Mouse (Mus musculus) forebrain, postnatal 0 days (tissue): ENCODE results near the gene A130010J15Rik. TPM values are rescaled to one million over a fixed set of nuclear protein-coding genes. Genes with fewer than 3 reads are reported as not detected.

Experiments
- ATAC-seq: fragments of 200-750 bp; cut with Nextera tagmentation; 2 replicates; pipeline ENCODE4 v1.8.0; 2017; ENCODE audit warnings: mild to moderate bottlenecking, moderate library complexity
- DNase-seq: peaks from one replicate; pipeline ENCODE4 v3.0.0-alpha.2; 2015
- H3K27ac ChIP-seq: fragments of 300-500 bp; sonication (generic); 2 replicates; pipeline ENCODE4 v1.5.1; 2014; ENCODE audit warnings: low read depth, mild to moderate bottlenecking, antibody characterized with exemption, low read length, moderate library complexity, mixed read lengths
- H3K27me3 ChIP-seq: fragments of 300-500 bp; sonication (generic); 2 replicates; pipeline ENCODE4 v1.6.1; 2014; ENCODE audit warnings: mild to moderate bottlenecking, low read length, mixed read lengths; ENCODE audit not compliant: insufficient read depth
- H3K36me3 ChIP-seq: fragments of 300-500 bp; sonication (generic); 2 replicates; pipeline ENCODE4 v1.6.1; 2014; ENCODE audit warnings: mild to moderate bottlenecking, moderate library complexity; ENCODE audit not compliant: insufficient read depth
- H3K4me1 ChIP-seq: fragments of 300-500 bp; sonication (generic); 2 replicates; pipeline ENCODE4 v1.6.1; 2014; ENCODE audit warnings: antibody characterized with exemption; ENCODE audit not compliant: insufficient read depth
- H3K4me2 ChIP-seq: fragments of 300-500 bp; sonication (generic); 2 replicates; pipeline ENCODE4 v1.6.1; 2014; ENCODE audit warnings: low read depth, mild to moderate bottlenecking, moderate library complexity
- H3K4me3 ChIP-seq: fragments of 300-500 bp; sonication (generic); 2 replicates; pipeline ENCODE4 v1.5.1; 2014; ENCODE audit warnings: low read depth, low read length, mixed read lengths
- H3K9ac ChIP-seq: fragments of 300-500 bp; sonication (generic); 2 replicates; pipeline ENCODE4 v1.6.1; 2014; ENCODE audit warnings: mild to moderate bottlenecking
- H3K9me3 ChIP-seq: fragments of 300-500 bp; sonication (generic); 2 replicates; pipeline ENCODE4 v1.6.1; 2016; ENCODE audit warnings: low read length
- CTCF ChIP-seq: sonication (generic); IDR thresholded peaks from 2 replicates; pipeline ENCODE4 v1.5.1; 2016; ENCODE audit warnings: antibody characterized with exemption, control low read depth, low read depth
- WGBS: fragments of 180-500 bp; shearing (Covaris S2); extraction: QIAGEN DNeasy Blood & Tissue Kit; methylation state at CpG from one replicate; pipeline ENCODE4 v1.1.7; 2014; 5-methylcytosine and 5-hydroxymethylcytosine counted together
- polyA plus RNA-seq: library from polyadenylated mRNA; unstranded; fragments of >200 nt; fragmentation: Nextera tagmentation; extraction: Ambion mirVana; gene quantifications from 2 replicates; pipeline ENCODE4 v1.2.1, GENCODE M21; 2015
- total RNA-seq: library from RNA; depleted of rRNA; stranded (reverse); fragments of >200 nt; gene quantifications from 2 replicates; pipeline ENCODE4 v1.2.3, GENCODE M21; 2014

A130010J15Rik gene
- total and polyA plus RNA-seq, 2 experiments from 2014 or later = 10.8 to 16.2 TPM

DNA sequence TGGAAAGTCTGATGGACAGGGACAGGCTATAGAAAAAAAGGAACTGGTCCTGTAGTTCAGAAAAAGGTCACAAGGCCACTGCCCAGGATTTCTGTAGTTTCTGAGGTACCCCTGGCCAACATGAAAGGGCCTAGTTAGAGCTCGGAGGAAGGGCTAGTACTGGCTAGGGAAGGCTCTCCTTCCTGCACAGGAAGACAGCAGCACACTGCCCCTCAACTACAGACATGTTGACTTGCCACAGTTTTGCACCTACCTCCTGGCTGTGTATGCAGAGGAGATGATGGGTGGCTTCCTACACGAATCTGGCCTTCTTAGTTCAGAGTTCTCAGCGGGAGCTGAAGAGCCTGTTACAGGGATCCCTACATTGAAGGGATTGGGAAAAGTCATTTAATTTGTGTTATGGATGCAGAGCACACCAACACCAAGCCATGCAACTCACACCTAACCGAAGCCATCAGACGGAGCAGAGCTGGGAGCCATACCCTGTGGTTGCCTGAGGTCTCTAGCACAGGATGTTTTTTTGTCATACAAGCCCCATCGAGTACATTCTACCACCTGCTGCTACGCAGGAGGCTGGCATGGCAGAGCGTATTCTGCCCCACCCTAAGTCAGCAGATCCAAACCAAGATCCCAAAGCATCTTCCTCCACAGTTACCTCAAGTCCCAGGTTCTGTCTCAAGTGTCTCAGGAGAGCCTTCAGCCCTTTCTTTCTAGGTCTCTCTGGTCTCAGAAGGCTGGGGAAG lies 33.0 kb downstream of the A130010J15Rik start:
- WGBS = 78% methylated on average over 8 of the region's 8 CpGs
- DNase-seq (no peak), ATAC-seq (no peak)
- no peaks in the 10 kb centered on the region for H3K27me3 ChIP-seq
- H3K4me1 ChIP-seq = no peaks in the 10 kb centered on the region
- TF ChIP-seq CTCF = no peak
- H3K4me3 ChIP-seq = no peak overlapping the region
- no peak overlapping the region for H3K27ac ChIP-seq
- no peaks in the 10 kb centered on the region for H3K36me3 ChIP-seq
- H3K4me2 ChIP-seq = no peak overlapping the region
- H3K9me3 ChIP-seq = no peaks in the 10 kb centered on the region
- H3K9ac ChIP-seq = no peak overlapping the region

DNA sequence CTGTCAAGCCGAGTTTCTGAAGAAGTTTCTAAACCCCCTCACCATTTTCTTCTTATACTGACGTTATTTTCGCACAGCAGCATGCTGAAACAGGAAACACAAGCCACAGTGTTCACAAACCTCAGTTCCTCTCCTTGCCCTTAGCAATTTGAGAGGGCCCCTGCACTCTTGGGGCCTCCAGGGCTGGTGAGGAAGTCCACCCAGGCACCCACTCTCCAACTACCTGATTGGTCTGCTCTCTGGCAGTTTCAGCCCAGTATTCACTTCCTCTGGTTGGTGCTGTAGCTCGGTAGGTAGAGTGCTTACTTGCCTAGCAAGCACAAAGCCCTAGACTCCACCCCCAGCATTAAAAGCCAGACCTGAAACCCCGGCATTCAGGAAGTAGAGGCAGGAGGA lies 33.5 kb downstream of the A130010J15Rik start, which contains the start of gene Traf3ip3:
Gene Traf3ip3, minus strand, starts transcription at position 321 of the 396 bp plus-strand sequence.
- TF ChIP-seq CTCF = no peak
- ATAC-seq (no peak), DNase-seq (no peak)
- no peaks in the 10 kb centered on the region for H3K36me3 ChIP-seq
- H3K27me3 ChIP-seq = no peaks in the 10 kb centered on the region
- H3K27ac ChIP-seq = no peak within 1 kb of the TSS
- no peak within 1 kb of the TSS for H3K9ac ChIP-seq
- no peak within 1 kb of the TSS for H3K4me2 ChIP-seq
- no peaks in the 10 kb centered on the region for H3K9me3 ChIP-seq
- 74% methylated on average over 5 of the region's 5 CpGs for WGBS
- H3K4me3 ChIP-seq = no peak within 1 kb of the TSS
- H3K4me1 ChIP-seq = no peaks in the 10 kb centered on the region

- no peaks in the 10 kb centered on the region for H3K9me3 ChIP-seq
- H3K27me3 ChIP-seq = no peaks in the 10 kb centered on the region
- no peak overlapping the region for H3K4me2 ChIP-seq
- ATAC-seq (no peak), DNase-seq (no peak)
- no peak for TF ChIP-seq CTCF
- H3K4me1 ChIP-seq = no peaks in the 10 kb centered on the region
- H3K9ac ChIP-seq = no peak overlapping the region
- H3K27ac ChIP-seq = no peak overlapping the region
- WGBS = 88% methylated on average over 2 of the region's 2 CpGs
- no peaks in the 10 kb centered on the region for H3K36me3 ChIP-seq
- H3K4me3 ChIP-seq = no peak overlapping the region
Measured at GRCm38 (mm10) chr1:193203821-193204220, 36.0 kb downstream of the A130010J15Rik start.

GRCm38 (mm10) chr1:193205431-193205830 lies 37.6 kb downstream of the A130010J15Rik start:
- Histone ChIP-seq H3K27ac (no peak overlapping the region), H3K9me3 (no peaks in the 10 kb centered on the region), H3K4me2 (no peak overlapping the region), H3K4me3 (no peak overlapping the region), H3K36me3 (no peaks in the 10 kb centered on the region), H3K27me3 (no peaks in the 10 kb centered on the region), H3K9ac (no peak overlapping the region), H3K4me1 (no peaks in the 10 kb centered on the region)
- no peak for TF ChIP-seq CTCF
- DNase-seq = no peak
- no peak for ATAC-seq
- 97% methylated on average over 2 of the region's 2 CpGs for WGBS

GRCm38 (mm10) chr1:193207503-193207902 lies 39.7 kb downstream of the A130010J15Rik start, which contains the start of gene Lamb3:
Gene Lamb3, plus strand, starts transcription at chr1:193207699.
- Histone ChIP-seq H3K4me3 (no peak within 1 kb of the TSS), H3K27ac (no peak within 1 kb of the TSS), H3K9ac (no peak within 1 kb of the TSS), H3K4me2 (no peak within 1 kb of the TSS), H3K9me3 (no peaks in the 10 kb centered on the region), H3K36me3 (no peaks in the 10 kb centered on the region), H3K27me3 (no peaks in the 10 kb centered on the region), H3K4me1 (no peaks in the 10 kb centered on the region)
- no peak for TF ChIP-seq CTCF
- WGBS = 91% methylated on average over 3 of the region's 3 CpGs
- ATAC-seq (no peak), DNase-seq (no peak)

DNA sequence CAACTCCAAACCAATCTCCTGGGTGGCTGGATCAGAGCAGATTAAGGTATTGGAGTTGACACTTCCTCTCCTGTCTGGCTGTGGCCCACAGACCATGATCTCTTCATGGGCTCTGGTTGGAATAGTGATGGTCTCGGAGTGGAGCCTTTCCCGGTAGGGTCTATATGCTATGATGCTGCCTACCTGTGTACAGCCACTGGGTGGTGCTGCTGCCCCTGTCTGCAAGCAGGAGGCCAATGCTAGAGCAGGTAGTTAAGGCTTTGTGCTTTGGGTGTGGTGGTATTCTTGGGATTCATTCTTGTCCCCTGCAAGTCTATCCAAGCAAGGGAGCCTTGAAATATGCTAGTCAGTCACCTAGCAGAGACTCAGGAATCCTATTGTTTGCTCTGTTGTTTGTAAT lies 40.3 kb downstream of the A130010J15Rik start:
- no peaks in the 10 kb centered on the region for H3K9me3 ChIP-seq
- DNase-seq = peak; percentile 21
- no peak overlapping the region for H3K4me2 ChIP-seq
- no peak overlapping the region for H3K9ac ChIP-seq
- no peak overlapping the region for H3K27ac ChIP-seq
- ATAC-seq = no peak
- no peaks in the 10 kb centered on the region for H3K4me1 ChIP-seq
- WGBS = 33% methylated on average over 2 of the region's 2 CpGs
- no peaks in the 10 kb centered on the region for H3K27me3 ChIP-seq
- no peaks in the 10 kb centered on the region for H3K36me3 ChIP-seq
- H3K4me3 ChIP-seq = no peak overlapping the region
- TF ChIP-seq CTCF = peak; percentile 72

DNA sequence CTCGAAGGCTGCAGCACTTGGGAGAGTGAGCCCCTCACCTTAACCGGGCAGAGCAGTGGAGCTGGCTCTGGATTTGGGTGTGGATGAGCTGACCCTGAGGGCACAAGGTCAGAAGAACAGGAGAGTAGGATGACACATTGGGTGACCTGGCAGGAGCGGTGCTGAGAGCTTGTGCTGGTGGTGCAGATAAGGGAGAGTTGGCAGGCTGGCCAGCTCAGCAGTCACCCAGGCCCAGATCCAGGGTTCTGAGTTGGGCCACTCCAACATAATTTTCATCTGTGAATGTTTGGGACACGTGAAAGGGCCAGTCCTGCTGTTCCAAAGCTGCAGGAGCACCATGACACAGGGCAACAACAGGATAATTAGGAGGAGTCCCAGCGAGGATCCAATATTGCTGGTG lies 43.5 kb downstream of the A130010J15Rik start:
- no peak for TF ChIP-seq CTCF
- no peak overlapping the region for H3K4me3 ChIP-seq
- no peaks in the 10 kb centered on the region for H3K27me3 ChIP-seq
- WGBS = 74% methylated on average over 5 of the region's 5 CpGs
- no peaks in the 10 kb centered on the region for H3K4me1 ChIP-seq
- ATAC-seq (no peak), DNase-seq (no peak)
- no peak overlapping the region for H3K4me2 ChIP-seq
- H3K27ac ChIP-seq = no peak overlapping the region
- no peaks in the 10 kb centered on the region for H3K9me3 ChIP-seq
- H3K36me3 ChIP-seq = no peaks in the 10 kb centered on the region
- no peak overlapping the region for H3K9ac ChIP-seq
